Mouse (Mus musculus) c-Kit-negative CD71-positive TER-119-positive erythroid progenitor cells, embryonic 14.5 days (primary cell): ENCODE data around the gene Srd5a1.
"Not testable (repeated sequence)": the region's sequence is repeated elsewhere in the genome, so short reads cannot be mapped to it uniquely, and the experiment has no call there.

Source experiments
- DNase-seq: peaks from one replicate; pipeline ENCODE4 v3.0.0-alpha.2; 2013; ENCODE audit warnings: low read depth, low spot score

The Srd5a1 gene

GRCm38 (mm10) chr13:69624510-69624909 lies 13.3 kb upstream of the Srd5a1 start:
- no peak for DNase-seq

- no peak for DNase-seq
Observed at GRCm38 (mm10) chr13:69623843-69624242, 12.6 kb upstream of the Srd5a1 start.

DNA sequence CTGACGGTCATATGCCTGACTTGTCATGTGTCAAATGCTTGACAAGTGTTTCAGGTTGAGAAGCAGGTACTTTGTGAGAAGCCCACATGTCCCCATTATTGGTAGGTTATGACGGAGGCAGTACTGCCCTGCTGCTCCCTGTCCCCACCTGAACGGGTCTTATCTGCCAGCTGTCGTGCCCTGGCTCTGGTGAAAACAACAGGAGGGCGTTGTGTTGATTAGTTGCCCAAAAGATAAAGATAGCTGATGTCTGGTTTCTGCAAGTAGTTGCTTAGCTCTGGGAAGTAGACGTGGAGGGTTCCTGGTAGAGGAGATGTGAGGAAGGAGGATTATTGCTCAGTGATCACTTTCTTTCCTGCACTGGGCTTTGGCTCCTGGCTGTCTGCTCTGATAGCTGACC lies 5.5 kb upstream of the Srd5a1 start:
- no peak for DNase-seq

DNA sequence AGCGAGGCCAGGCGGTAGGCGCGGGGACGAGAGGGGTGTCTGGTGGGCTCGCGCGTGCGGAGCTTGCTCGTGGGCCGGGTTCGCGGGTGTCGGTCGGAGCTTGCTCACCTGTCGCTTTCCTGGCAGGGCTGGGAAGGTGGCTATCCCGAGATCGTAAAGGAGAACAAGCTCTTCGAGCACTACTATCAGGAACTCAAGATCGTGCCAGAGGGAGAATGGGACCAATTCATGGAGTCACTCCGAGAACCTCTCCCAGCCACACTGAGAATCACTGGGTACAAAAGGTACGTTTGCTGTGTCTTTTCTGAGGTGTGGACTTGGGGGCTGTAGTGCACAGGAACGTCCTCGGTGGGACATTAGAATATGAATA lies 918 bp upstream of the Srd5a1 start:
- peak; percentile 8 for DNase-seq

DNA sequence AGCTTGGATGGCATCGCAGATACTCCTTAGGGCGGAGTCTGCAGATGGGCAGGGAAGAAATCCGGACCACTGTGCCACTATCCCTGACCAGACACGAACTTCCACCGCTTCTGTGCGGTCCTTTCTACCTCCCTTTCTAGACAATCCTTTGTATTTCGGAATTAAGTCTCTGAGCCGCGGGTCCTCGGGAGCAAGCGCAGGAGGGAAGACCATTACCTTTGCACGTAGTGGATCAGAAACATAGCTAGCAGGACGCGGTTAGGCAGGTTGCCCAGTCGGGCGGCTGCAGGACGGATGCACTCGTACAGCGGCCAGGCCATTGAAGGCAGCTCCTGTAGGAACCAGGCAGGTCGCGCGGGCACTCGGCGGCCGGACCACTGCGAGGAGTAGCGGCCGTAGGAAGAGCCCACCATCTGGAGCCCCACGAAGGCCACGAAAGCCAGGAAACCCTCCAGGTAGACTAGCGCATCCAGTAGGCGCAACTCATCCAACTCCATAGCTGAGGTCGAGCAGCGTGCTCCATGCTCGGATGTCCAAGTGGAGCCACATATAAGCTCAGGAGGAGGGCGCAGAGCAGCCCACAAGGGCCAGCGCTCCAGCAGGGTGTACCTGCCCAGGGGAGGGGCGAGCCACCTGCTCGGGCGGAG lies 368 bp downstream of the Srd5a1 start:
- no peak for DNase-seq

GRCm38 (mm10) chr13:69608734-69609133 lies 2.5 kb downstream of the Srd5a1 start:
- no peak for DNase-seq

DNA sequence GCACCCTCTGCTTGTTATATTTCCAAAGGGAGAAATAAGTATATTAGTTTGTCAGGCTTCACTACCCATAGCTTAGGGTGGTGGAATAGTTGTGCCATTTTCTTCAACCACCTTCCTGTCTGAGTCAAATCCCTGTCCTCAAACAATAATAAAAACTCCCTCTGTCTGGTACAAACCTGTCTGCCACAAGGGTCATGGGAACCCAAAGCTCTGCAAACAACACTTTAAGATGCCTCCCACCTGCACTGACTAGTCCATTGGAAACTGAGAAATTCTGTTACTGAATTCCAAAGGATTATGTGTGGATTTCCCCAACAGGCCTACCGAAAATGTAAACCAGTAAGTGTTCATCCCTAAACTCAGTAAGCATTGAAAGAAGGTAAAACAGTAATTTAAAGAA lies 6.6 kb downstream of the Srd5a1 start:
- no peak for DNase-seq

- DNase-seq = no peak
Observed at GRCm38 (mm10) chr13:69601321-69601720, 9.9 kb downstream of the Srd5a1 start.

DNA sequence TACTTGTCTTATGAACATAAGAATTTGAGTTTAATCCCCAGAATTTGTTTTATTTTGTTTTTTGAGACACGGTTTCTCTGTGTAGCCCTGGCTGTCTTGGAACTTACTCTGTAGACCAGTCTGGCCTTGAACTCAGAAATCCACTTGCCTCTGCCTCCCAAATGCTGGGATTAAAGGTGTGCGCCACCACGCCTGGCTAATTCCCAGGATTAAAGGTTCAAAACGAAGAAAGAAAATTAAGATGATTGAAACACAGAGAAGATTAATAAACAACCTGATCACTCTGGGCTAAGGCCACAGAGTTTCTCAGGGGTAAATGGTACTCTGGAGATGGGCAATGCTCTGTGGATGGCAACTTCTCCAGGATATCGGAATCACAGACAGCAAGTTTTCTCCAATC lies 10.4 kb downstream of the Srd5a1 start:
- DNase-seq = not testable (repeated sequence)

GRCm38 (mm10) chr13:69598867-69599266 lies 12.4 kb downstream of the Srd5a1 start:
- no peak for DNase-seq

DNA sequence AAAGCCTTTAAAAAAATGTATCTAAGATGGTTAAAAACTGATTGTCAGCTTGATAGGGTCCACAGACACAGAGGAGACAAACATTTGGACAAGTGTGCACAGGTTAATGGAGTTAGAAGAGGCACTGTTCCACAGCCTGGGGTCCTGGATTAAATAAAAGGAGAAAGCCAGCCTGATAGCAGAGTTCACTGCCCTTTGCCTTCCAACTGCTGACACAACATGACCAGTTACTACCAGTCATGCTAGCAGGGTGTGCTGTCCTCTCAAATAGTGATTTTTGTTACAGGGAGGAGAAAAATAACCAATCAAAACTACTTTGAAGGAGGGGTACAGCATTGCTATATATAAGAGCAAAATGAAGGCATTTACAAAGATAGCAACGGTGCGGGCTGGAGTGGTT lies 14.7 kb downstream of the Srd5a1 start:
- DNase-seq = no peak

DNA sequence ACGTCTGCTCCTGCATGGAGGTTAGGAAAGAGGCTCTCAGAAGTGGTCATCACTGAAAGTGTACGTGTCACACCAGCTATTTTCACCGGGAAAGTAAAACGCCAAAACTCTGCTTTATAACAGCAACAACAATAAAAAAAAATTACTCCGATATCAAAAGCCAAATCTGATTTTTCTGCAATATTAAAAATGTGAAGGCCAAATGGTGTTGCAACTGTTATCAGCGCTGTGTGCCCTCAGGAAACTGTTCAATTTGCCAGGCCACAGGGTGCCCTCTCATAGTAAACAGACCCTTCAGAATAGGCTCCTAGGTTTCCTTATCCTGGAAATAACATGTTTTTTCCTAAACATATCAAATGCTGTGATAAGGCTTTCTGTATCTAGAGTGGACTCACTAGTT lies 15.3 kb downstream of the Srd5a1 start:
- DNase-seq = no peak

DNA sequence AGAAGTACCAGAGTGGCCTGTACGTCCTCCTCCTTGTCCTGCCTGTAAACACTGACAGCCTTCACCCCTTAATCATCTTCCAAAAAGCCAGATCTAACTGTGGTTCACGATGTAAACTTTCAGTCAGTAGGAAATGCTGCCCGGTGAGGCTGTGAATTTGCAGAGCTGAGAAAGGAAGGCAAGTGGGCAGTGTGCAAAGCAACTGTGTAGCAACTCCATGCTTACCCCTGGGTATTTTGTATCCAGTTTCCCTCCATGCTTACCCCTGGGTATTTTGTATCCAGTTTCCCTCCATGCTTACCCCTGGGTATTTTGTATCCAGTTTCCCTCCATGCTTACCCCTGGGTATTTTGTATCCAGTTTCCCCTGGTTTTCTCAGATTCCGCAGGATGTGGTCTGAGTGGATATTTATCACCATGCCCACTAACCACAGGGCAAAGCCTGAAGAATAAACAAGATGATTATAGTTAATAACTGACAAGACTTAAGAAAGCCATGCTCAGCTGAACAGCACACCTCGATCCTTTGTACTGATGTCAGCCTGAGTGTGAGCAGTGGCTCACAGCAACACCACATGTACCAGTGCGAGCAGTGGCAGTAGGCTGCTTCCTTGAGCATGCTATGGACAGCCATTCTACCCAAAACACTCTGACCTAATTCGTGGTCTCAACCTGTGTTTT lies 16.5 kb downstream of the Srd5a1 start:
- DNase-seq = no peak

GRCm38 (mm10) chr13:69593453-69593852 lies 17.8 kb downstream of the Srd5a1 start:
- DNase-seq = no peak

DNA sequence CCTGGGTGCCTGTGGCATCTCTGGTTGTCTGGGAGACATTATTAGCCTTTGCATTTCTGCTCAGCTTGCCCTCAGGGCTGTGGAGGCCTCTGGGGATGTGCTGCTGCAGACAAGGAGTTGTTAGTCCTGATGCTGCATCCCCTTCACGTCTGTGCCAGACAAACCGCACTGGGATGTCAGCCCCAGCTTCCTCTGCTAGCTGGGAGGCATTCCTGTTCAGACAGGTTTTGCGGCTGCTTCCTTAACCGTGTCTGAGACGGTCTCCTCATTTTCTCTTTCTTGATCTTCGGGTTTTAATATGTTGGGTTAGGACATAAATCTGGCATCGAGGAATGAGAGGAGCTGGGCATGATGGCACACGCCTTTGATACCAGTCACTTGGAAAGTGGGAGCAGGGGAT lies 19.0 kb downstream of the Srd5a1 start:
- no peak for DNase-seq

GRCm38 (mm10) chr13:69591338-69591737 lies 19.9 kb downstream of the Srd5a1 start:
- DNase-seq = no peak

GRCm38 (mm10) chr13:69588263-69588662 lies 23.0 kb downstream of the Srd5a1 start:
- DNase-seq = no peak

- no peak for DNase-seq
Observed at GRCm38 (mm10) chr13:69587849-69588248, 23.4 kb downstream of the Srd5a1 start.

GRCm38 (mm10) chr13:69586337-69586736 lies 24.9 kb downstream of the Srd5a1 start:
- DNase-seq = no peak

DNA sequence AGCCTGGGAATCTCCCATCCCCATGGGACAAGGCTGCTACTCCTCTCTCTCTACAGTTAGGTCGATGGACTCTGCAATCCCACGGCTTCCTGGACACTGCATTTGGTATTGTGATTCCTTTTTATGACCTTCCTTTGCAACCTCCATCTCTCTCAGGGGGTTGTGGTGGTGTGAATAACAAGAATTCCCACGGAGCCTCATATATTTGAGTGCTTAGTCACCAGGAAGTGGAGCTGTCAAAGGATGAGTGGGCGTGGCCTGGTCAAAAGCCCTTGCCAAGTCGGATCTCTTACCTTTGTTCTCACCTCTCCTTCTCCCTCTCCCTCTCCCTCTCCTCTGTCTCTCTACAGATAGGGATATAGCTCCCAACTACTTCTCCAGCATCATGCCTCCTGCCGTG lies 25.4 kb downstream of the Srd5a1 start:
- DNase-seq = no peak

GRCm38 (mm10) chr13:69583591-69583990 lies 27.7 kb downstream of the Srd5a1 start:
- no peak for DNase-seq

DNA sequence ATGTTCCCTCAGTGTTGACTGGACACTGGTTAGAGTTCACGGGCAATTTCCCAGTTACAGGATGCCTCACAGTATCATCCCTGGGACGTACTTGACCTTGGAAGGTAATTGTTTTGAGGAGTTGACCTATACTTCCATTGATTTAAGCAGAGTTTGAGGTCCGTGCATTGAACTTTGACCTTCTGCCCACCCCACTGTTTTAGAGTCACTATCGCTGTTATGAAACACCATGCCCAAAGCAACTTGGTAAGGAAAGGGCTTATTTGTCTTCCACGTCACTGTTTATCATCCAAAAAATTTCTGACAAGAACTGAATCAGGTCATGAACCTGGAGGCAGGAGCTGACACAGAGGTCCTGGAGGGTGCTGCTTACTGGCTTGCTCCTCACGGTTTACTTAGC lies 28.8 kb downstream of the Srd5a1 start:
- no peak for DNase-seq

GRCm38 (mm10) chr13:69577181-69577834 lies 33.9 kb downstream of the Srd5a1 start:
- DNase-seq = no peak
